ENCODE assay signal across 11 mouse cellular contexts in genomic region chr5:115977266-115977665, GRCm38 (mm10). TPM values are rescaled to one million over a fixed set of nuclear protein-coding genes. Genes with fewer than 3 reads are reported as not detected.
DNase-seq lines count a peak whose midpoint lies in the region; ATAC-seq and TF ChIP-seq lines count a peak whose summit lies in the region.
"Had no signal": no experiment of that assay in that cellular context is flagged by ENCODE, and none has a peak within 500 bp of the region (broad histone marks: within the 10 kb centered on the region; RNA-seq: fewer than 3 reads in every experiment).

No protein-coding gene starts in this region.

- H3K4me2 ChIP-seq in hindbrain, embryonic 15.5 days: no peak overlapping the region
- no peak overlapping the region for H3K4me2 ChIP-seq in hindbrain, embryonic 12.5 days (replicated peaks)
- peak overlapping the region; percentile 16; the same call in 1 of the 2 replicates for H3K4me2 ChIP-seq in embryonic facial prominence, embryonic 13.5 days
- peak overlapping the region; percentile 36 for H3K4me2 ChIP-seq in kidney, postnatal 0 days (ENCODE audit: low read length)
- H3K4me2 ChIP-seq: forebrain, embryonic 13.5 days had no signal

- no peak for ATAC-seq in hindbrain, embryonic 15.5 days (ENCODE audit: low FRiP score, low read depth)
- no peak for ATAC-seq in hindbrain, embryonic 12.5 days (ENCODE audit: low FRiP score)
- ATAC-seq in embryonic facial prominence, embryonic 13.5 days (ENCODE audit: insufficient number of reproducible peaks, insufficient read depth, low FRiP score, low TSS enrichment, low read depth): no peak
- no peak for ATAC-seq in kidney, postnatal 0 days (replicated peaks; ENCODE audit: low FRiP score, low read depth)
- no peak for ATAC-seq in frontal cortex, adult (ENCODE audit: low TSS enrichment)
- ATAC-seq: forebrain, embryonic 13.5 days had no signal

- no peaks in the 10 kb centered on the region for H3K9me3 ChIP-seq in hindbrain, embryonic 15.5 days
- no peaks in the 10 kb centered on the region for H3K9me3 ChIP-seq in hindbrain, embryonic 12.5 days (replicated peaks)
- H3K9me3 ChIP-seq in embryonic facial prominence, embryonic 13.5 days: no peaks in the 10 kb centered on the region
- H3K9me3 ChIP-seq in kidney, postnatal 0 days (replicated peaks; ENCODE audit: low read length): no peaks in the 10 kb centered on the region
- H3K9me3 ChIP-seq: forebrain, embryonic 13.5 days had no signal

- 0 out of 2 replicates have a peak overlapping the region, but pooled peaks have one; percentile 59 for H3K27ac ChIP-seq in hindbrain, embryonic 15.5 days (replicated peaks)
- H3K27ac ChIP-seq in hindbrain, embryonic 12.5 days: no peak overlapping the region
- H3K27ac ChIP-seq in embryonic facial prominence, embryonic 13.5 days: peak overlapping the region; percentile 44; the same call in 1 of the 2 replicates
- H3K27ac ChIP-seq in kidney, postnatal 0 days: peak overlapping the region; percentile 85
- H3K27ac ChIP-seq: forebrain, embryonic 13.5 days had no signal

- H3K4me3 ChIP-seq in hindbrain, embryonic 15.5 days: no peak overlapping the region
- no peak overlapping the region for H3K4me3 ChIP-seq in hindbrain, embryonic 12.5 days
- H3K4me3 ChIP-seq in embryonic facial prominence, embryonic 13.5 days: no peak overlapping the region
- no peak overlapping the region for H3K4me3 ChIP-seq in kidney, postnatal 0 days (replicated peaks; ENCODE audit: low read depth, low read length)
- H3K4me3 ChIP-seq: forebrain, embryonic 13.5 days had no signal

- DNase-seq in kidney, postnatal 0 days (ENCODE audit: low spot score): peak; percentile 70
- peak; percentile 27 for DNase-seq in lung, postnatal 25 days (ENCODE audit: low spot score)
- no peak for DNase-seq in frontal cortex, postnatal 25 days (ENCODE audit: low spot score in 2 of 2)
- no peak for DNase-seq in right cerebral cortex, postnatal 10 days (ENCODE audit: low spot score in 2 of 2)
- DNase-seq: cerebellum, postnatal 14 days; thymus, postnatal 25 days had no signal

- TF ChIP-seq CTCF in kidney, postnatal 0 days (IDR thresholded peaks at IDR 0.05; ENCODE audit: low read depth): no peak

- peaks cover 3% of the 10 kb centered on the region; the same call in 1 of the 2 replicates for H3K36me3 ChIP-seq in hindbrain, embryonic 15.5 days
- H3K36me3 ChIP-seq in hindbrain, embryonic 12.5 days: peaks cover 22% of the 10 kb centered on the region; the same call in 1 of the 2 replicates
- peaks cover 37% of the 10 kb centered on the region for H3K36me3 ChIP-seq in embryonic facial prominence, embryonic 13.5 days
- no peaks in the 10 kb centered on the region for H3K36me3 ChIP-seq in kidney, postnatal 0 days (ENCODE audit: insufficient read depth, low read length)

- 74% methylated on average over 10 of the region's 10 CpGs for WGBS in hindbrain, embryonic 15.5 days
- 74% methylated on average over 10 of the region's 10 CpGs for WGBS in hindbrain, embryonic 12.5 days
- 39% methylated on average over 10 of the region's 10 CpGs for WGBS in embryonic facial prominence, embryonic 13.5 days
- WGBS in kidney, postnatal 0 days: 13% methylated on average over 10 of the region's 10 CpGs

- no peaks in the 10 kb centered on the region for H3K27me3 ChIP-seq in hindbrain, embryonic 15.5 days
- H3K27me3 ChIP-seq in hindbrain, embryonic 12.5 days: no peaks in the 10 kb centered on the region
- no peaks in the 10 kb centered on the region for H3K27me3 ChIP-seq in embryonic facial prominence, embryonic 13.5 days
- H3K27me3 ChIP-seq in kidney, postnatal 0 days (ENCODE audit: insufficient read depth, low read length): no peaks in the 10 kb centered on the region
- H3K27me3 ChIP-seq: forebrain, embryonic 13.5 days had no signal

- H3K9ac ChIP-seq in hindbrain, embryonic 15.5 days: no peak overlapping the region
- no peak overlapping the region for H3K9ac ChIP-seq in hindbrain, embryonic 12.5 days
- H3K9ac ChIP-seq in embryonic facial prominence, embryonic 13.5 days: no peak overlapping the region
- H3K9ac ChIP-seq in kidney, postnatal 0 days (ENCODE audit: low read depth, low read length): no peak overlapping the region
- H3K9ac ChIP-seq: forebrain, embryonic 13.5 days had no signal

- peaks cover 8% of the 10 kb centered on the region for H3K4me1 ChIP-seq in hindbrain, embryonic 15.5 days (replicated peaks)
- H3K4me1 ChIP-seq in hindbrain, embryonic 12.5 days: peaks cover 6% of the 10 kb centered on the region; the same call in 1 of the 2 replicates
- peaks cover 9% of the 10 kb centered on the region for H3K4me1 ChIP-seq in embryonic facial prominence, embryonic 13.5 days
- peaks cover 17% of the 10 kb centered on the region for H3K4me1 ChIP-seq in kidney, postnatal 0 days (replicated peaks; ENCODE audit: insufficient read depth, low read length)
- H3K4me1 ChIP-seq: forebrain, embryonic 13.5 days had no signal

RNA-seq across cellular contexts. Expression of gene Prkab1, which starts 47.0 kb away (rescaled TPM):
- 47.5 and 49.8 TPM in 2 replicates for polyA plus RNA-seq in hindbrain, embryonic 15.5 days (2015; fragmentation: Nextera tagmentation; extraction: Ambion mirVana)
- 60.5 and 65.0 TPM in 2 replicates for polyA plus RNA-seq in hindbrain, embryonic 12.5 days (2016; fragmentation: Nextera tagmentation; extraction: Ambion mirVana)
- polyA plus RNA-seq in embryonic facial prominence, embryonic 13.5 days (2015; fragmentation: Nextera tagmentation; extraction: Ambion mirVana): 67.1 and 73.7 TPM in 2 replicates
- 79.0 and 83.3 TPM in 2 replicates for polyA plus RNA-seq in kidney, postnatal 0 days (2015; fragmentation: Nextera tagmentation; extraction: Ambion mirVana)

Comparison
In these comparisons a context has a peak if more than half of its experiments do, and no peak if none do; other contexts are left out.
1. H3K4me2 ChIP-seq: peak in embryonic facial prominence, embryonic 13.5 days (single experiment) and kidney, postnatal 0 days (single experiment); none in hindbrain, embryonic 15.5 days (single experiment) and hindbrain, embryonic 12.5 days (single experiment).
2. DNase-seq: peak in kidney, postnatal 0 days (single experiment) and lung, postnatal 25 days (single experiment); none in frontal cortex, postnatal 25 days (0 of 2) and right cerebral cortex, postnatal 10 days (0 of 2).